Mouse (Mus musculus): ENCODE results near the gene Gm49359.
A peak's percentile ranks its signal among the peaks of the same experiment; 100 is the strongest.
"Not testable (repeated sequence)": the region's sequence is repeated elsewhere in the genome, so short reads cannot be mapped to it uniquely, and the experiment has no call there.

Gene Gm49359

GRCm38 (mm10) chr13:62466424-62467334 is at the start of gene Gm49359:
Gene Gm49359 (minus strand): TSS chr13:62466832.
- DNase-seq (ENCODE audit: extremely low read depth, low read depth) = peak; percentile 93

- not testable (repeated sequence) for DNase-seq (ENCODE audit: extremely low read depth, low read depth)
Observed at GRCm38 (mm10) chr13:62510641-62511420, 44.2 kb upstream of the Gm49359 start.

GRCm38 (mm10) chr13:62472661-62473060 is 6.0 kb upstream of the Gm49359 start:
- DNase-seq (ENCODE audit: extremely low read depth, low read depth) = peak; percentile 74

GRCm38 (mm10) chr13:62469947-62470346 is 3.3 kb upstream of the Gm49359 start:
- DNase-seq (ENCODE audit: extremely low read depth, low read depth) = peak; percentile 82

Data from MEL-GATA-1-ER (cell line).